Mouse (Mus musculus): Measurements from ENCODE around the gene Lmnb2.

Lmnb2 gene

DNA sequence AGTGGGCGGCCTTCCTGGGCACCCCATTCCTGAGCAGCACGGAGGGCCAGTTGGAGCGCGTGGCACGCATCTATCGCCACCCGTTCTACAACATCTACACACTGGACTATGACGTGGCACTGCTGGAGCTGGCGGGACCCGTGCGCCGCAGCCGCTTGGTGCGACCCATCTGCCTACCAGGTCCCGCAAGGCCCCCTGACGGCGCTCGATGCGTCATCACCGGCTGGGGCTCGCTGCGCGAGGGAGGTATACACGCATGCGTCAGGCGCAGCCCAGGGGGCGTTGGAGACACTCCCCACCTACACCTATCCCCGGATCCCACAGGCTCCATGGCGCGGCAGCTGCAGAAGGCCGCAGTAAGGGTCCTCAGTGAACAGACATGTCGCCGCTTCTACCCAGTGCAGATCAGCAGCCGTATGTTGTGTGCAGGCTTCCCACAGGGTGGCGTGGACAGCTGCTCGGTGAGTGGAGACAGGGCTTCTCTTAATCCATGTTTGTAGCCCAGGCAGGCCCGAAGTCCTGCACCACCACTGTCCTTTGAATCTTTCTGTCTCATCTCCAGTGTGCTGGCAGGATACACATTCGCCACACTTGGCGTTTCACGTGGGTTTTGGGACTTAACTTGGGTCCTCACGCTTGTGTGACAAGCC is 20.1 kb downstream of the Lmnb2 start:
- no peak for DNase-seq

DNA sequence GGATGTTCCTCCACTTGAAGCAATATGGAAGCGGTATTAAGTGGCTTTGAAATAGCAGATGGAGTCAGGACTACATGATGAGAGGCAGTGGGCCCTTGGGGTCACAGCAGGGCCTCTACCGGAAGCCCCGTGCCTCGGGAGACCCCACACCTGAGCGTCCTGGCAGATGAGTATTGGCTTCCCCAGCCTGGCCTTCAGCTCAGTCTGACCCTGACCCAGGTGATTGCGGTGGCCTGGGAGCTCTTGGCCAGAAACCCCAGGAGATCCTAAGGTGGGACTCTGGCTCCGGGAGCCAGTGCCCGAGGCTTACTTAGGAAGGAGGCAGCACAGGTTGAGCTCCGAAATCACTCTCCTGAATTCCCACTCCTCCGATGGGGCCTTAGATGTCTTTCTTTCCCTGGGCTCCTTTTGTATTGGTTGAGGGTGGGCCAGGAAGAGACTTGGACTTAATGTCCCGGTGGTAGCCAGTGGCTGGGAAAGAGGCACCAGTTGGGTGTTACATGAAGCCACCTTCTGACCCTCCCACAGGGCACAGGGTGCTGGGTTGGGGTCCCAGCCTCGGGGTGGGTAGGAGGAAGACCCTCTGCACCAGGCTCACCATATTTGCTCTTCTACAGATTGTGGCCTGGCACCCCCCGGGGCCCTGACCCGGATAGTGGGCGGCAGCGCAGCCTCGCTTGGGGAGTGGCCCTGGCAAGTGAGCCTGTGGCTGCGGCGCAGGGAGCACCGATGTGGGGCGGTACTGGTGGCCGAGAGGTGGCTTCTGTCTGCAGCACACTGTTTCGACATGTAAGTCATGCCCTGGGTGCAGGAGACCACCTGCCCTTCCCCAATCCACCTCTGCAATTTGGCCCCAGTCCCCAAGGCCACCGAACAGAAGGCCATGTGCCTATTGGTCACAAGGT is 21.2 kb downstream of the Lmnb2 start:
- no peak for DNase-seq

- DNase-seq, result no peak
Measured at GRCm38 (mm10) chr10:80895697-80896096, 22.3 kb downstream of the Lmnb2 start.

DNA sequence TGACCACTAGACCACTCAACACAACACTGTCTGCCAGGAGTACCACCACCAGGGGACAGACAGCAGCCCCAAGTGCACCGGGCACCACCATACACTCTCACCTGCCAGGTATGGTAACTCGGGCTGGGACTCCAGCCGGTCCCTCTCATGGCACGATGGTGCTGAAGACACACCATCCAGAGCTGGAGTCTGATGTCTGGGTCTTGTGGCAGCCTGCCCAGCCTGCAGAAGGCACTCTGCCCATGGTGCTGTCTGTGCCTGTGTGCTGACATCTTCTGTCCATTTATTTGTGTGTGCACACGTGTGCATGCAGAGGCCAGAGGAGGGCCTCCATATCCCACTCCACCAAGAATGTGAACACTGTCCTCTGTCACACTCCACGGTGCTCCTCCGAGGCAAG is 22.9 kb downstream of the Lmnb2 start:
- no peak for DNase-seq

GRCm38 (mm10) chr10:80887181-80887580 is 30.9 kb downstream of the Lmnb2 start:
- peak; percentile 73 to 83 for DNase-seq

- DNase-seq, result peak in 1 of 2 experiments; percentile 84
Measured at GRCm38 (mm10) chr10:80881301-80881700, 36.7 kb downstream of the Lmnb2 start.

DNA sequence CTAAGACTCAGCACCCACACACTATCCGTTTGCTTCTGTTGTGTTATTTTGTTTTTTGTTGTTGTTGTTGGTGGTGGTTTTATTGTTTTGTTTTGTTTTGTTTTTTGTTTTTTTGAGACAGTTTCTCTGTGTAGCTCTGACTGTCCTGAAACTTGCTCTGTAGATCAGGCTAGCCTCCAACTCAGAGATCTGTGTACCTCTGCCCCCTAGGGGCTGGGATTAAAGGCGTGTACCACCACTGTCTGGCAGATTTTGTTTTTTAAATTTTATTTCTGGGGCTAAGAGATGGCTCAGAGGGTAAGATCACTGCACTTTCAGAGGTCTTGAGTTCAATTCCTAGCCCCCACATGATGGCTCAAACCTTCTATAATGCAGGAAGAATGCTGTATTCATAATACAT is 37.1 kb downstream of the Lmnb2 start:
- DNase-seq, result no peak

DNA sequence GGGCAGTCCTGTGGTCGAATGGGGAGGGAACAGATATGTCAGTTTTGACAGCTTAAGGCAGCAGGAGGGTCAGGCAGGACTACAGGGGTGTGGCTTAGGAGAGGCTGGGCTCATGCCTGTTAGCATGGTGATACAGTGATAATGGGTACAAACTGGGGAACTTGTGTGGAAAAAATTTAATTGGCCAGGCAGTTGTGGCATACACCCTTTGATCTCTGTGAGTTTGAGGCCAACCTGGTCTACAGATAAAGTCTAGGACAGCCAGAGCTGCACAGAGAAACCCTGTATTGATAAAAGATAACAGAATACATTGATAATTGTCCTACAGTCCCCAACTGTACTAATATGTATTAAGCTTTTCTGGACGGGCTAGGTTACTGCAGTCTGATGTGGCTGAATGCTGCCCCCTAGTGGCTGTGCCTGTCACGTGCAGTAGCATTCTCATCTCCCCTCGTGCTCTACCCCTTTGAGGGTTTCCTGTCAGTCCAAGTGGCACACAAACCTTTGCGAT is 37.9 kb downstream of the Lmnb2 start:
- peak in 1 of 2 experiments; percentile 74 for DNase-seq

DNA sequence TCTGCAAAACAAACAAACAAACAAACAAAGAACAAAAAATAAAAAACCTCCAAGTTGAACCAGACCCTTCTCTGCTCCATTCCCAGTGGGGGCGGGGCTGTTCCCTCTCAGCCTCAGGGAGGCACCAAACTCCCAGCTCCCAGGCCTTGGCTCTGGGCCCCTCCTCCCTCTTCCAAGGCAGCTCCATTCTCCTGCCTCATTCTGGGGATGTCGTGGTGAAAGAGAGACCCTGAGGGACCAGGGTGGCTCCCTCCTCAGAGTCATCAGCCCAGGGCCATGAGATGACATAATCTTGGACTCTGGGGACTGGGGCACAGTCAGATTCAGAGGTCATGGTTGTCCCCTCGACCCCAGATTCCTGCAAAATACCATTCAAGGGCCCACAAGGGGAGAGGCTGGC is 41.5 kb downstream of the Lmnb2 start:
- no peak for DNase-seq

DNA sequence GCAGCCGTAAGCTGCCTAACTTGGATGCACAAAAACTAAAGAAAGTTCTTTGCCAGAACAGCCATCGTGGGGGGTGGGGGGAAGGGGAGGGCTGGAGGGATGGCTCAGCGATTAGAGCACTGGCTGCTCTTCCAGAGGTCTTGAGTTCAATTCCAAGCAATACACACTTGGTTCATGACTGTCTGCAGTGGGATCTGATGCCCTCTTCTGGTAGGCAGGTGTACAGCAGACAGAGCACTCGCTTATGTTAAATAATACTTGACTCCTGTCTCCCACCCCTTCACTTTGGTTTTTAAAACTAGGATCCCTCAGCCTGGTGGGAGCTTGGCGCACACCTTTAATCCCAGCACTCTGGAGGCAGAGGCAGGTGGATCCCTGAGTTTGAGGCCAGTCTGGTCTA is 42.0 kb downstream of the Lmnb2 start:
- peak; percentile 36 to 70 for DNase-seq

DNA sequence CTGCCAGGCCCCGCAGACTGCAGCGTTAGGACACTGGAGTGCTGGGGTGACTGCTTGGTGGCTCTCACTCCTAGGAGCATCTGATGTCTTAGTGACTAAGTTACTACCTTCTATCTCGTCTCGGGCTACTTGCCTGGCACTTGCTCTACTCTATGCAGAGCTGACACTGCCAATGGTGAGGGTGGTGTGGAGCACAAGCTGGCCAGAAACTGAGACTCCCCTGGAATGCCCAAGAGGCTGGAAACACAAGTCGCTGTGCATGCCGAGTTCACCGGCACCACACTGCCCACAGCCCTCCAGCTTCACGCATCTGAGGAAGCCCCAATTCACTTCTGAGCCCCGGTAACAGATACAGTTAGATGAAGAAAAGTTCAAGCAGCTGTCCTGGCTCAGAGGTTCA is 44.0 kb downstream of the Lmnb2 start:
- DNase-seq, result no peak

DNA sequence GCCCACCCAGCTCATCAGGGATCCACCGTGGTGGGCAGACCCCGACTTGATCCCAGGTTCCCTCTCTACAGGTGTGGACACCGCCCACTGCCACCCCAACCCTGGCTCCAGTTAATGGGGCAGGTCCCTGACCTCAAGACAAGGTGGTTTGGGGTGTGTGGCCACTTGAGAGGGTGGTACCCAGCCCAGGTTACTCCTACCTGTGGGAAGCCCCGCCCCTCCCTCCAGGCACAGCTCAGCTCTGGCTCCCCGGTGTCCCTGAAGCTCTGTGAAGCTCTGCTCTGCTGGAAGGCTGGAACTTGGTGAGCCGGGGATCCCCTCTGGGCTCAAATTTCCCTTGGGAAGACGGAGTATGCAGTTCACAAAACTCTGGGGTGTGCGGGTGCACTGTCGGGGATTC is 46.5 kb downstream of the Lmnb2 start, which contains the start of gene Tmprss9:
Tmprss9 (plus strand) TSS at position 268 of the 400 bp plus-strand sequence.
- DNase-seq, result peak; percentile 17 to 25

DNA sequence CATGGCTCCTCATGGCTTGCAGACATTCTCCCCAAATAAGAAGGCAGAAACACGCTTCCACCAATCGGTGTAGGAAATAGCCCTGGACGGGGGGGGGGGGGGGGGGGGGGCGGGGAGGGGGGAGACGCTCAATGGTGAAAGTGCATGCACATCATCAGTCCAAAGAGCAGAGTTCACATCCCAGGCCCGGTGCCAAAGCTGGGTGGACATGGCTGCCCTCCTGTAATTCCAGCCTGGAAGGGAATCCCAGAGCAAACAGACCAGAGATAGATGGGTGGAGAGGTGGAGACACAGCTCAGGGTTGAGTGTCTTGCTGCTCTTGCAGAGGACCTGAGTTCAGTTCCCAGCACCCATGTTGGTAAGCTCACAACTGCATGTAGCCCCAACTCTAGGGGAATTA is 47.1 kb downstream of the Lmnb2 start:
- DNase-seq, result peak; percentile 84 to 90

- no peak for DNase-seq
Measured at GRCm38 (mm10) chr10:80864446-80864845, 53.6 kb downstream of the Lmnb2 start.

DNA sequence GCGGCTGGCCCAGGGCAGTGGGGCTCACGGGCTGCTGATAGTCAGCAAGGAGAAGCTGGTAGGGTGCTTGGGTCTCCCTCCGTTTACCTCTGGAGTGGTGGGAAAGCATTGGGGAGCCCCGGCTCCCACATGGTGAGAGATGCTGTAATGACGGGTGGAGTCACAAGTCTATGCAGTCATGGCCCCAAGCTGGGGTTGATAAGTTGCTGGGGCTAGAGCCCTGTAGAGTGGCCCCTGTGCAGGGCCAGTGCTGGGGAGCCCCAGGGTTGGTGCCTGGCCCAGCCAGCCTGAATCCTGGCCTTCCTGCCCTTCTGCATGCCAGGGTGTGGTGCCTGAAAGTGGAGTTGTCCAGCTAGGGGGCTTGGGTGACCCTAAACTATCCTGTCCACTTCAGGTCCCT is 55.7 kb downstream of the Lmnb2 start:
- no peak for DNase-seq

GRCm38 (mm10) chr10:80858350-80858935 is 59.6 kb downstream of the Lmnb2 start:
- no peak for DNase-seq

- DNase-seq, result no peak
Measured at GRCm38 (mm10) chr10:80857848-80858247, 60.2 kb downstream of the Lmnb2 start.

- no peak for DNase-seq
Measured at GRCm38 (mm10) chr10:80857386-80857785, 60.7 kb downstream of the Lmnb2 start.

DNA sequence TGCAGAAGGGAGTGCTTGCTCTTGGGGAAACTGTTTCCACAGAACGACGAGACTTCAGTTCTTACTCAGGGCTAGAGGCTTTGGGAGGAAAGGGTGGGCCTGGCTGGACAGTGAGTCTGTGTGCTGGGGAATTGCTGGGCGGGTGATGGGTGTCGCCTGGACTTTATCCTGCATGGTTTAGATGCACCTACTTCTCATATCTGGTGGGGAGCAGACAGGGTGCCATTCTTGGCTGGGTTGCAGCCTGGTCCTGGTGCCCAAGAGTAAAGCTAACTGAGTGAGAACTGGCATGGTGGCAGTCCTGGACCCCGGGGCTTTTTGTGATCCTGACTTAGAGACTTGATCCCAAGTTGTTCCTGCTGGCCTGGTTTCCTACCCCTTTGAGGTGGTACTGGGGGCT is 61.1 kb downstream of the Lmnb2 start:
- no peak for DNase-seq

- DNase-seq, result no peak
Measured at GRCm38 (mm10) chr10:80856267-80856666, 61.8 kb downstream of the Lmnb2 start.

GRCm38 (mm10) chr10:80855749-80856073 is 62.3 kb downstream of the Lmnb2 start:
- no peak for DNase-seq

DNA sequence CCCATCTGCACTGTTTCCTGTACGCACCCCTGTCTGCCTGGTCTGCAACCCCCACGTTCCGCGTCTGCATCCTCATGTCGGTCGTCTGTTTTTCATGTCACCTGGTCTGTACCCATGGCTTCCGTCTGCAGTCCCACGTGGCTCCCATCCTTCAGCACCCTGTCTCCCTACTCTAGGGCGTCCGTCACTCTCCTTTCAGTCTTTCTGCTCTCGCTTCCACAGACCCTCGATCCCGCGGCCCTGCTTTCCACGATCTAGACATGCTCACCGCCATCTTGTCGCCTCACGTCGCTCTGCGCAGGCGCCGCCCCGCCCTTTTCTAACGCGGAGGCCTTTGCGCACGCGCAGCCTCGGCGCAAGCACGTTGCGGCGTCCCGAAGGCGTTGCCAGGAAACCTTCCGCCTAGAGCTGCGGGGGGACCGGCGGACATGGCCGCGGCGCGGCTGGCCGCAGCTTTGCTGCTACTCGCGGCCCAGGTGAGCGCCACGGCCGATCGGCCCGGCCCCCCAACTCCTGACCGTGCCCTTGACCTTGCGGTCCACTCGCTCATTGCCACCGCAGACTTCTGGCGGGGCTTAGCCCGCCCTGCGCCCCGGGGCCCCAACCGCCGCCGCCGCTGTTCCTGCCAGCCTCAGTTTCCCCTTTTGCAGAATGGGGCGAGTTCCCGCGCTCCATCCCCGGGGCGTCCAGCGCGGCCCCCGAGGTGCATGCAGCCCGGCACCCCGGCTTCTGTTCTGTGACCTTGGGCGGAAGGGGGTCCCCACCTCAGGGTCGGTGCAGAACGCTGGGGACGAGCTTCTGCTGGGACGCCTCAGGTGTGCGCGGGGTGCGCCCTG is 62.9 kb downstream of the Lmnb2 start, which contains the start of the genes Lsm7 and Sppl2b:
Lsm7 (minus strand) TSS at position 297 of the 836 bp plus-strand sequence.
Sppl2b (plus strand) TSS at position 363 of the 836 bp plus-strand sequence.
- peak; percentile 94 to 96 for DNase-seq

Measured in kidney, adult 8-10 months (tissue).